Mouse (Mus musculus): ENCODE results near the gene Supt7l.
"Not testable (repeated sequence)": the region's sequence is repeated elsewhere in the genome, so short reads cannot be mapped to it uniquely, and the experiment has no call there.

The Supt7l gene

GRCm38 (mm10) chr5:31527707-31528106 lies at the start of gene Supt7l:
Gene Supt7l, minus strand, starts transcription at chr5:31527807.
- DNase-seq (ENCODE audit: low spot score), result not testable (repeated sequence)

GRCm38 (mm10) chr5:31576539-31576975 lies 49.0 kb upstream of the Supt7l start:
- no peak for DNase-seq (ENCODE audit: low spot score)

GRCm38 (mm10) chr5:31573722-31574121 lies 46.1 kb upstream of the Supt7l start:
- DNase-seq (ENCODE audit: low spot score), result no peak

- no peak for DNase-seq (ENCODE audit: low spot score)
These were observed 43.5 kb upstream of the Supt7l start for GRCm38 (mm10) chr5:31571023-31571608.

GRCm38 (mm10) chr5:31567951-31568657 lies 40.5 kb upstream of the Supt7l start:
- no peak for DNase-seq (ENCODE audit: low spot score)

GRCm38 (mm10) chr5:31566457-31566856 lies 38.9 kb upstream of the Supt7l start:
- DNase-seq (ENCODE audit: low spot score), result no peak

- no peak for DNase-seq (ENCODE audit: low spot score)
These were observed 38.4 kb upstream of the Supt7l start for GRCm38 (mm10) chr5:31566026-31566425.

- DNase-seq (ENCODE audit: low spot score), result no peak
These were observed 37.4 kb upstream of the Supt7l start for GRCm38 (mm10) chr5:31564976-31565375.

GRCm38 (mm10) chr5:31563905-31564304 lies 36.3 kb upstream of the Supt7l start:
- DNase-seq (ENCODE audit: low spot score), result no peak

GRCm38 (mm10) chr5:31563496-31563895 lies 35.9 kb upstream of the Supt7l start:
- DNase-seq (ENCODE audit: low spot score), result peak; percentile 83

- no peak for DNase-seq (ENCODE audit: low spot score)
These were observed 34.5 kb upstream of the Supt7l start for GRCm38 (mm10) chr5:31562036-31562666.

GRCm38 (mm10) chr5:31560352-31560751 lies 32.7 kb upstream of the Supt7l start:
- no peak for DNase-seq (ENCODE audit: low spot score)

GRCm38 (mm10) chr5:31559401-31559800 lies 31.8 kb upstream of the Supt7l start:
- no peak for DNase-seq (ENCODE audit: low spot score)

GRCm38 (mm10) chr5:31535228-31535627 lies 7.6 kb upstream of the Supt7l start:
- DNase-seq (ENCODE audit: low spot score), result no peak

- no peak for DNase-seq (ENCODE audit: low spot score)
These were observed 953 bp upstream of the Supt7l start for GRCm38 (mm10) chr5:31528560-31528959.

GRCm38 (mm10) chr5:31527117-31527680 lies 408 bp downstream of the Supt7l start:
- DNase-seq (ENCODE audit: low spot score), result peak; percentile 9

- peak; percentile 77 for DNase-seq (ENCODE audit: low spot score)
These were observed 1.1 kb downstream of the Supt7l start, which contains the start of gene Slc4a1ap for GRCm38 (mm10) chr5:31526354-31527116. Gene Slc4a1ap, plus strand, starts transcription at chr5:31526995.

GRCm38 (mm10) chr5:31520556-31520955 lies 7.1 kb downstream of the Supt7l start:
- DNase-seq (ENCODE audit: low spot score), result no peak

GRCm38 (mm10) chr5:31512481-31512880 lies 15.1 kb downstream of the Supt7l start:
- DNase-seq (ENCODE audit: low spot score), result no peak

- DNase-seq (ENCODE audit: low spot score), result no peak
These were observed 22.8 kb downstream of the Supt7l start for GRCm38 (mm10) chr5:31504843-31505242.

- peak; percentile 81 for DNase-seq (ENCODE audit: low spot score)
These were observed 32.9 kb downstream of the Supt7l start, which contains the start of gene Gpn1 for GRCm38 (mm10) chr5:31494513-31495297. Gene Gpn1, plus strand, starts transcription at chr5:31494741.
